Mouse (Mus musculus) lung, postnatal 4 days (tissue): ENCODE measurements around the gene Frmd3.
"Not testable (repeated sequence)": the region's sequence is repeated elsewhere in the genome, so short reads cannot be mapped to it uniquely, and the experiment has no call there.

Source experiments
- DNase-seq, 2 experiments: peaks; one replicate each; pipeline ENCODE4 v3.0.0; 2021

Frmd3 gene

DNA sequence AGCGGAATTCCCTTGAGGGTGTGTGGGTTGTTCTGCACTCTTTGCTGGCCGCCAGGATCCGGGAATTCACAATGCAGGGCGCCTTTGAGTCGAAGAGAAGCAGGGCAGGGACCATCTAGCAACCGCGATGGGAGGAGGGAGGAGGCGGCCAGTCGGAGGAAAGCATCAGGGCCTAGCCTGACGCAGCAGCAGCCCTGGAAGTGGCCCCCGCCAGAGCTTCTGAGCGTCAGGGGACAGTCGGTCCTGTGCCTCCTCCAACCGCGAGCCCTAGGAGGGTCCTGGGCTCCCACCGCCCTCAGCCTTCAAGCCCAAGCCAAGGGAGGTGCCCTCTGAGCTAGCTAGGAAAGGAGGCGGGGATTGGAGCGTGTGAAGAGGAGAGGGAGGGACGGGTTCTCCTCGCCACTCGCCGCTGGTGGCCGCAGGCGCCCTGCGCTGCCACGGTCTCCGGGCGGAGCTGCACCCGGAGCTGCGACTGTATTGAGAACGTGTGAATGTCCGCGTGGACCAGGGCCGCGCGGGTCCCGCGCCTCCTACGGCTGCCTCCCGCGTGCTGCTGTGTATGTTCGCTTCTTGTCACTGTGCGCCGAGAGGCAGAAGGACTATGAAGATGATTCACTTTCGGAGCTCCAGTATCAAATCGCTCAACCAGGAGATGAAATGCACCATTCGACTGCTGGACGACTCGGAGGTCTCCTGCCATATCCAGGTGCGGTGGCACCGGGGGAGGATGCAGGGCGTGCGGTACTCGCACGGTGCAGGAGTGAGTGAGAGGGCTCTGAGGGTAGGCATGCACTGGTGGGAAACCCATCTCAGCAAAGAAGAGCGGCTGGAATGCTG, at the start of gene Frmd3:
Gene Frmd3, plus strand, starts transcription at position 232 of the 837 bp plus-strand sequence.
- DNase-seq = peak; percentile 7 to 25

DNA sequence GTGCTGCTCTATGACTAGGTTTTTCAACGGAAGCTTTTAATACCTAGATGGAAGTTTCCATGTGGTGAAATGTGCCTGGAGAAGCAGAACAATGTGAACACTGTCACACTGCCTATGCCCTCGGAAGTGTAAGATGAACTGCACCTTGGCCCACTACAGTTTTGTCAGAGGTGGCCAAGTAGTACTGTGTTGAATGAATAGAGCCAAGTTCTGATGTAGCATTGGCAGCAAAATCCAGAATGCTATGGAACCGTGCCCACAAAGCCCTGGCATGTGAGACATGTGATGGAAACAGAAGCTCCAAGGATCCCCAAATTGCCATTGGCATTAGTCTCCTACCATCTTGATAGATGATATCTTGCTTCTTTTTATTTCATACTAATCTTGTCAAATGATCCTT, 32.8 kb upstream of the Frmd3 start:
- no peak for DNase-seq

DNA sequence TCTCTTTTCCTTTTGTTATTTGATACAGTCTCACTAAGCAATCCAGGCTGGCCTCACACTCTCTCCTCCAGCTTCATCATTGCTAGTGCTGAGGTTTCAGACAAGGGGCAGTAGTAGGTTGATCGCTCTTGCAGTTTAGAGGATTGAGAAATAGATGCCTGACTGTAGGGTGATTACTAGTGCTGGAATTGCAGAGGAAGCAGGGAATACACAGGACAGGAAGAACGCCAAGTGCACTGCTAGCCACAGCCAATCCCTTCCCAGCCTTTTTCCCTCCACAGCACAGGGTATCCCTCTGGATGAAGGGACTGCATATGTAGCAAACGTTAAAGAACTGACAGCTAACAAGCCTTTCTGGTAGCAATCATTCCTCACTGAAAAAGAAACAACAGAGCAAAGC, 965 bp upstream of the Frmd3 start:
- DNase-seq = no peak

DNA sequence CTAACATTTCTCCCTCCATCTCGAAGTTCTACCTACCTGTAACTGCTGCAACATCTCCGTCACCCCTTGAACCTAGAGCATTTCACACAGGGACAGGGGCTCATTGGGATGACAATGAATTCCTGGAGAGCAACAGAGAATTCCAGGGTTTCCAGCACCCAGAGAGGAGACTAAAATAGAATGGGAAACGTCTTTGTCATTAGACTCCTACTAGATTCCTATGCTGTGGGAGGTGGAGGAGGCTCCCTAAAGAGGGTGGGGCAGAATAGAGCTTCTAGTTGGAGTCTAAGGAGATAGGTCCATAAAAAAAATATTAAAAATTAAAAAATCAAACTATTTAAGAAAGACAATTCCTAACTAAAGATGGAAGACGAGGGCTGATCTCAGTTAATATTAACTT, 542 bp upstream of the Frmd3 start:
- DNase-seq = no peak

DNA sequence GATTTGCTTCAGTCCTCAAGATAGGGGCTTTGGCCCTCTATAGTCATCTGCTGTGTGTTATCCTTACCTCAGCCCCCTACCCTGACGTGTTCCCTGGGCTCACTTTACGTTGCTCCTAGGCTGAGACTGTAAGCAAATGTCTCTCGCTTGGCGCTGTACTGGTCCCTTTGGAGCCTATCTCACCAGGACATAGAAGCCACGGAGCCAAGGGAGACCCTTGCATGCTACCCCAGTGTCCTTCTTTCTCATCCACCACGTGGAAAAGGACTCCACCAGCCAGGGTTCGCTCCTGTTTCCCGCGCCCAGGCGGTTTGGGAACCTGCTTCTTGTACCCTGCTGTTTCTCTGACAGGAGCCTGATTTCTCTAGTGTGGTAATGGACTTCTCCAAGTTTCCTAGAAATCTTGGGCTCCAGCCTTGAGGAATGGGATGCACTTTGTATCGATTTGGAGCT, 832 bp downstream of the Frmd3 start:
- no peak for DNase-seq

DNA sequence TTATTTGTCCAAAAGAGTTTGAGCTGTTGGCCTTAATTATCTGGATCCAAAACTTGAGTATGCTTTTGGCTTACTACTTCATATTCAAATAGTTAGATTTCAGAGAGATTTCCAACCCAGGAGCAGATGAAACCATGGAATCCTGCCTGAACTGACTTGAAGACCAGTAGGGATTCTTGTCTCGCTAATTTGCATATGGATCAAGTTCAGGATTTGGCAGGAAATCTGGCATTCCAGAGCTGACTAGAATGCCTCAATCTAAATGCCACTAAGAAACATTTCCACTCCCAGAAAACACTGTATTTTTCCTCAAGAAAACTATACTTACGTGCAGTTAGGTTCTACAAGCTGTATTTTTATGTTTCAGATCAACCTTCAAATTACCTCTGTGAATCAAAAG, 6.8 kb downstream of the Frmd3 start:
- no peak for DNase-seq

DNA sequence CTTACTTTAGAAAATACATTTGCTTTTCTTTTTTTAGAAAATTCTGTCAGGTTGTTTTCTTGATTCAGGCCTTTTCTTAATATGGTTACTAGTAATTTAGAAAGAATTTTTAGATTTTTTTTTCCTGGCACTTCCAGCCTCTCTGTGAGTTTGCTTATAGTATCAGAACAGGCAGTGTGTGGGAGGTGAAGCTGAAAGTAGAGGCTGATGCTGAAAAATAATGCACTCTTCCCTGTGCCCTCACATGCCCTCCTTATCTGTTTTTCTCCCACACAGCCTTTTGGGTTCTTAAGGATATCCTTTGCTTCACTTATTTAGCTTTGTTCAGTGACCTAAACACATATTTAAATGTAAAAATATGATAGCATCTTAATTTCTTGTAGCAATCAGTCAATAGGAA, 30.0 kb downstream of the Frmd3 start:
- DNase-seq = no peak

DNA sequence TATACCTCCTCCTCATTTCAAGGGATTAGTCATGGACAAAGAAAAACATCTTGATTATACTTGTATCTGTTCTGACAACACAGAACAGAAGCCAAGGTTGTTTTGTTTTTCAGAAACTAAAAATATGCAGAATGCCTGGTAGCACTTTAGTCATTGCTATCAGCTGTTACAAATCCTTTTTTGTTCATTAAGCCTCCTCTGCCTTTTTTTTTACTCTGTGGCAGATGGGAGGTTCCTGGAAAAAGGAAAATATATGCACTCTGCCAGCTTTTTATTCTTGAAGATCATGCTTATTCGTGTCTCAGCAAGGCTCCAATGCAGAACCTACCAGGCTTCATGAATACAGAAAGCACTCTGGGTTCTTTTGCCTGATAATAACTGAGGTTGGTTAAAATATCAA, 38.5 kb downstream of the Frmd3 start:
- DNase-seq = no peak

DNA sequence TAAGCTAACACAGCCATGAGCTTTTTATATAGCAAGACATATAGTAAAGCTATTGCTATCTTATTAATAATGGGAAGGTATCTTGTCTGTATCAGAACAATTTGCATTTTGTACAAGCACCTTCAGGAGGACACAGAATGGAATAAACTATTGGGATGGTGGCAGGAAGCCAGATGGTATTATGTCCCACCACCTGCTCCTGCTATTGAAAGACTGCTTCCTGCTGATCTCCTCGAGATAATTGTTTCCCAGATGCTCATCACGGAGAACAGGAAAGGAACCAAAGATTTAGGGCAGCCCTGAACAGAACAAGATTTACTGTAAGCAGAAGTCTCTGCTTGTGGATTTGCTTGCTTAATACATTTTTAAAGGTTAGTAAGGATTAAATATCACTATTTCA, 63.5 kb downstream of the Frmd3 start:
- DNase-seq = no peak

DNA sequence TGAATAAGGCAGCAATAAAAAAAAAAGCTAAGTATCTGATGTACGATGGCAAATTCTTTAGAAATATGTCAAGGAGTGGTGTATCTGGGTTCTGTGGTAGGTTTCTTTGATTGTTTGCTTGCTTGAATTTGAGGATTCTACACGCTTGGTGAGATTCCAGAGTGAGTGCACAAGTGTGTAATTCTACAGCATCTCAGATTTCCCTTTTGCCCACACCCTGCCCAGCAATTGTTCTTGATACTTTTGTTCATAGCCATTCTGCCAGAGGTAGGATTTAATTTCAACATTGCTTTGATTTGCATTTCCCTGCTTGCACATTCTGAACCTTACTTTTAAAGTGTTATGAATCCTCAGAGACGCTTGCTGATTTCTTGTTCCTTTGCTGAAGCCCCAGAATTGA, 97.6 kb downstream of the Frmd3 start:
- DNase-seq = no peak

DNA sequence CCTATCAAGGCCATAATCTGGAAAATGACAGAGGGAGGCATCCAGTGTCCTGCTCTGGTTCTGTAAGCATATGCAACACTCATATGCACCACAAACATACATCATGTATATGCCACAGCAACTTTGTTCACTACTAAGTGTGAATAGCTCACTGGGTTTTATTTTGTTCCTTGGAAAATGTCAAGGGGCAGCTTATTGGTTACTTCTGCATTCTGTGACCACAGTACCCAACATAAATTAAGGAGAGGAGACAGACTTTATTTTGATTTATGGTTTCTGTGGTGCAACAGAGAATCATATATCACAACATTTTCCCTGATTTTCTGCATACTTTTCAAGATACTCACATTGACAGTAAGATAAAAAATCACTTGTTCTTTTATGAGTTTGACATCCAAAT, 178.3 kb downstream of the Frmd3 start:
- DNase-seq = no peak

DNA sequence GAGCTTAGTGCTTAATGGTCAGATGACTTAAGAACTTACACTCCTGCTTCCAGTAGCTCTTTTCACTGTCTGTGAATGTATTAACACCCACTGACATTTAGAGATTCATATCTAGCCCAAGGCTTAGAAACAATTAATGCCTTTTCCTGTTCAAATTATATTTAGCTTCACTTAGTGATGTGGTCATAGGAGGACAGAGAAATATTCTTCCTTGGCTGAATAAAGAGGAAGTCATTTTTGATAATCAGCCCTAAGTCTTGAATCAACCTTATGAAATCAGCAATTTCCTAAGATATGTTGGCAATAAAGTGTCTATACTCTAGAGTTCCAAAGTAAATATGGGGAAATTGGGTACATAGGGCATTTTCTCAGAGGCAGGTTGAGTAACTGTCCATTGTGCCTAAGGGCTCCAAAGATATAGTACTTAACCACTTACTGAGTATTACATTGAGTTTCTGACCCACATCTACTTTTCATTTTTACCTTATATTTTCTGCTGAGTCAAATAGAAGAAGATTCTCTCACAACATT, 188.1 kb downstream of the Frmd3 start:
- no peak for DNase-seq

DNA sequence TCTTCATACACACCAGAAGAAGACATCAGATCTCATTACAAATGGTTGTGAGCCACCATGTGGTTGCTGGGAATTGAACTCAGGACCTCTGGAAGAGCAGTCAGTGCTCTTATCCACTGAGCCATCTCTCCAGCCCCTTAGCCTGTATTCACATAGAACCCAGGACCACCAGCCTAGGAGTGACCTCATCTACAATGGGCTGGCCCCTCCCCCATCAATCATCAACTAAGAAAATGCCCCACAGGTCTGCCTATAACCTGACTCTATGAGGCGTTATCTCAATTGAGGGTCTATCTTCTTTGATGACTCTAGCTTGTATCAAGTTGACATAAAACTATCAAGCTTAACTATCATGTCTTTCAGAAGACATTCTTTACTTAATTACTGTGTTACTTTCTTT, 208.5 kb downstream of the Frmd3 start:
- not testable (repeated sequence) for DNase-seq

DNA sequence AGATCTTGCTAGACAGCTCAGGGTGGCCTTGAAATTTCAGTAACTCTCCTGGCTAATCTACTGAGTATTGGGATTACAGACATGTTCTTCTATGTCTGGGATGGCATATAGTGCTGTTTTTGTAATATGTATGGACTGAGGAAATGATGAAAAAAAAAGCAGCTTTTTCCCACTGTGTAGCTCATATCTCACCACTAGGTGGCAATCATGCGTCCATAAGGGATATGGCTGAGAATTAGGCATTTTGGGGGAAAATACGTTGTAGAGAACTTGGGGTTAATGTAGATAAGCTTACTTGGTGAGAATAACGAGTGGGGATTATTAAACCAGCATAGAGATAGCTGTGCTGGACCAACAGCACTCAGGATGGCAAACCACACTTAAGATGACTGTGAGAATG, 209.1 kb downstream of the Frmd3 start:
- DNase-seq = no peak

DNA sequence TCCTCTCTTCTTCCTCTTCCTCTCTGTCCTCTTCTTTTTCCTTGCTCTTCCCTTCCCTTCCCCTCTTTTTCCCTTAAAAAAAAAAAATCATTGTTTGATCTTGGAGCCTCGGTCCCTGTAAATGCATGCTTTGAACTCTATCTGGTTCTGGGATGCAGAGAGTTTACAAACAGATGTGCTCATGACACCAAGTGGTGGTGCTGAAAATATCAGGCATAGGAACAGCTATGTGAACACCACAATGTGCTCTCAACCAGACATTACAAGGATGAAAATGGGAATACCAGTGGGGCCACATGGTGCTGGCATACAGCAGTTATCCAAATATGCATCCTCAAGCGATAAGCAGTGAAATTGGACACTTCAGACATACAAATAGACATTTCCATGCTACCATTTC, 211.0 kb downstream of the Frmd3 start:
- no peak for DNase-seq

DNA sequence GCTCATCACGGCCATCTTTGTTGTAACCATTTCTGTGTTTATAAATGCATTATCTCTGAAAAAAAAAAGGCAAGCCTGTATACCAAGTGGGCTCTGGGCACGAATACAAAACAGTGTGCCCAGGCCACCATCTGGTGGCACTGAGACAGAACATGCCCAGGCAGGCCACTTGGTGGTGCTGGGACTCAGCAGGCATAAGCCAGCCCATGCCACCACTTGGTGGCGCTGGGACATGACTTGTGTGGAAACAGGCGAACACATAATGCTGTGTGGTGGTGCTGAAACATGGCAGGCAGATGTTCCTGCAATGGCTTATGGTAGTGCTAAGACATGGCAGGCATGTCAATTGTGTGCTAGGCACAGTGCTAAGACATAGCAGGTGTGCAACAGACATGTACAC, 217.8 kb downstream of the Frmd3 start:
- peak in 1 of 2 experiments; percentile 8 for DNase-seq

DNA sequence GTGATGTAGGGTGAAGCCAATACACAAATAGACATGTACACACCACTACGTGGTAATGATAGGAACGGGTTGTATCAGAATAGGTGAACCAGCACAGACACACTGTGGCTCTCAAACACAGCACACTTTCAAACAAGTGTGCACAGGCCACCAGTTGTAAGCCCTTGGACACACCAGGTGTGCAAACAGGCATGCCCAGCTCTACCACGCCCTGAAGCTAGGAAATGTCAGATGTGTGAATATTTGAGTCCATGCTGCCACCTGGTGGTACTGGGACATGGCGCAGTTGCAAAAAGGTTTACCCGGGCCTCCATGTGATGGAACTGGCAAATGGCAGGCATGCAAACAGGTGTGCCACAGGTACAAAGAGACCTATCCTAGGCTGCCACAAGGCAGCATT, 218.2 kb downstream of the Frmd3 start:
- DNase-seq = peak in 1 of 2 experiments; percentile 25

DNA sequence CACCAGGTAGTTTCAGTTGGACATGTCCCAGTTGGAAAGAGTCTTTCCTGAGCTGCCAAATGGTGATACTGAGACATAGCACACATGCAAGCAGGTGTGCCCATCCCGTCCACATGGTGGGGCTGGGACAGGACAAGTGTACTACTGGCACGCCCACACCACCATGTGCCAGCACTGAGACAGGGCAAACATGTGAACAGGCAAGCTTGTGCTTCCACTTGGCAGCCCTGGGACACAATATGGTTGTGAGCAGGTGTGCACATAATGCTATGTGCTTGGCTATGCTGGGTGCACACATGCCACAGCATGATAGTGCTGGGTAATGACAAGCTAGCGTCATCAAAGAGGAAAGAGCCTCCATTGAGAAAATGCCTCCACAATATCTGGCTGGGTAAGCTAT, 220.3 kb downstream of the Frmd3 start:
- DNase-seq = no peak

DNA sequence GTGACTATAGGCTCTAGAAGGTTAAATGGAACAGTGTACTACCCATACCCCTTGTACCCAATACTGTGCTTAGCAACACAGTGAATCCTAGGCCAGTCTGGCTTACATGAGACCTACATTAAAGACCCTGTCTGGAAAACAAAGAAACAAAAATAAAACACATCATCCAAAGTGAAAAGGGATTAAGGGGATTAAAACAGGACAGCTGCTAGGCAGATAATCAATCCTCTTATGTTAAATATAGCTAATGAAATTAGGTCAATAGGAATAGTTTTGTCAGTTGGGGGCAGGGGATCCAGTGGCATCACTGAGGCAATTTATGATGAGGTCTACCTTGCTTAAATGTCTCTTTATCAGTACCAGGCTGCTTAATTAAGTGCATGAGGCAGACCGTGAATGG, 228.9 kb downstream of the Frmd3 start, which contains the start of gene Kdm4c:
Gene Kdm4c, plus strand, starts transcription at position 322 of the 400 bp plus-strand sequence.
- no peak for DNase-seq
